Mouse (Mus musculus) left cerebral cortex, postnatal 36 days (tissue): ENCODE measurements at regions not wholly inside any gene's neighbourhood (a gene's known extent, or its start where the extent isn't known, plus 50 kb on each side); places are given as distances from the start of the nearest gene placed in this dataset.
A peak's percentile ranks its signal among the peaks of the same experiment; 100 is the strongest.

ENCODE experiments used
- DNase-seq, 2 experiments: peaks; one replicate each; pipeline ENCODE4 v3.0.0; 2021 to 2022; ENCODE audit warnings: low spot score in 2 of 2, mixed read lengths in 1 of 2
- intact Hi-C: fragments of 180-260 bp; cut with DNase I; formaldehyde crosslinking; loops from one replicate; pipeline ENCODE4 v1.15.1; 2025

DNA sequence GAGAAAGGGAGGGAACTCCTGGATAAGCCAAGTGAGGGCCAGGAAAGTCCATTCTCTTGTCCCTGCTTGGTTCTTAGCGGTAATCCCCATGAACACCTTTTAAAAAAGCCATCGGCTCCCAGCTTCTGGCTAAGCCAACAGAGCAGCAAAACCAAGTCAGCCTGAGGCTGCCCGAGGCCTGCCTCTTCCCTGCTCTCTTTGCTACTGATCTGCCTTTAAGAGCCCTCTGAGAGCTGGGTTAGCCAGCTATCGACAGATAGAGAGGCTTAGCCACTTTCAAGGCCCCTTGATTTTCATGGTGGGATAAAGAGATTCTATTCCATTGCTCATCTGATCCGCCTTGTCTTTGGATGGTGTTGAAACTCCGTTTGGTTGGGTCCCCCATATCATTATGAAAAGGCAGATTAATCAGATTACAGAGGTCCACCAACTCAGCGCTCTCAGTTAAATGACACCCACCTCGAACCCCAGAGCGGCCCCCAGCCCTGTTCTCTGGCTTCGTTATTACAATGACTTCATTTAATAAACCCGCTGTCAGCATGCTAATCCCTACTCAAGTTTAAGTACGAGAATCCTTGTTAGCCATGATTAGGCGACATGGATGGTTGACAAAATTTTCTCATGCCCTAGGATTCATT, 66.1 kb downstream of the Slc4a3 start:
- intact Hi-C loops = no loop called here
- DNase-seq = no peak

DNA sequence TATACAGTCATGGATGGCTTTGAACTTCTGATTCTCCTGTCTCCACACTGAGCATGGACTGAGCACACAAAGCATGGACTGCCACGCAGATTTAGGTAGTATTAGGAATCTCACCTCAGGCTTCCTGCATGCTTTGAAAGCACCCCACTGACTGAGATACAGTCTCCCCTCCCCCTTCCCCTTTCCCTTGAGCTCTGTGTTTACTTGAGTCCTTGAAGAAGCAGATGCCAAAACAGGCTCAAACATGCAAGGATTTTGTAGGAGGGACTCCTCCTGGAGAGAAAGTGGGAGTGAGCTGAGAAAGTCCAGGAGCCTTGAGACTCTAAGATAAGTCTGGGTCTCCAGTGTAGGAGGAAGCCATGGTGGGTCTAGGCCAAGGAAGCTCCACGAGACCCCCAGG, 67.1 kb downstream of the Slc4a3 start:
- no peak for DNase-seq
- intact Hi-C loops = no loop called here

DNA sequence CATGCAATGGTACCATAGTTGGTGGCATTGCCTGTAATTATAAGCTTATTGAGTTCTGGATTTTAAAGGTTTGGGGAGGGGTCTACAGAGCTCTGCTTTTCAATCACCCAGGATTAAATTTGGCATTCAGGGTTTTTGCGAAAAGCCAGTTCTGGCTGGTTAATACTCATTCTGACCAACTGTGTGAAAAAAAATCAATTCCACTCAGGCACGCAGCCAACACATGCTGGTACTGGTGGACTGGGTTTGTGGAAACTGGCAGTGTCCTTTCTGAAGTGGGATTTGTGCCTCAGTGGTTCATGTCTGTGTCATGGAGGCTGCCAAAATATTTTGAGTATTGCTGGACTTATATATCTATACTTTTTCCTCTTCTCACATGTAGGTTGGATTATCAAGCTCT, 70.9 kb downstream of the Slc4a3 start:
- no peak for DNase-seq
- intact Hi-C loops = no loop called here

DNA sequence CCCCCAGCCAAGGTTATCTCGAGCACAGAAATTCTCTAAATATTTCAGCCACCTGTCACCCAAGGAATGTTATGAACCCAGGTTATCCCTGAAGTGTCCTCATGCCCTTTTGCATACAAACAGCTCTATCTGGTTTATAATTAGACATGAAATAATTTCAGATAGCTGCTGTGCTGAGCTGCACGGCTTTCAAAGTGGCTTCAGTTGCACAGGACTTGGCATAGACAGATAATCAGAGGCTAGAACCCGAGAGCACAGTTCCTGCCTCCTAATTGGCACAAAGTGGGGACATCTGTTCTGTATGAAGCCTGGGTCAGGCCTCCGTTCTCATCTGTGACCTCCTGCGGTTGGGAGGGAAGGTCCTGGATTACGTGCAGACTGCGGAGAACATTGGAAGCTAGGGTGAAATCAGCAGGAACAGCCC, 72.3 kb downstream of the Slc4a3 start:
- intact Hi-C loops = no loop called here
- no peak for DNase-seq

DNA sequence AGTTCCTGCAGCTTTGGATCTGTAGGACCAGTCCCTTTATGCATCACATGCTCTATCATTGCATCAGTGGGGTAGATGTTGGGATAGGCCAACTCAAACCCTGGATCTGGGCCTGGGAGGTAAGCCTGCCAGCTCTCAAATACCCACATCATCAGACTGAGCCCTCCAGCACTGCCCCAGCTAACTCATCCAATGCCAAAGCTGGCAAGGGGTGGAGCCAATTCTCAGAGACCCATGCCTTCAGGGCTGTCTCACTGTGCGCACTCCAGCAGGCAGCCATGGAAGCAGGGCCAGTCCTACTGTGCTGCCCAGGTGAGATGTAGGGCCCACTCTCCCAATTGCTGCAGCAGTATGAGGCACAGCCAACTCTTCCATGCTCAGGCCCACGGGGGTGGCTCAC, 84.2 kb downstream of the Slc4a3 start:
- intact Hi-C loops = no loop called here
- no peak for DNase-seq

DNA sequence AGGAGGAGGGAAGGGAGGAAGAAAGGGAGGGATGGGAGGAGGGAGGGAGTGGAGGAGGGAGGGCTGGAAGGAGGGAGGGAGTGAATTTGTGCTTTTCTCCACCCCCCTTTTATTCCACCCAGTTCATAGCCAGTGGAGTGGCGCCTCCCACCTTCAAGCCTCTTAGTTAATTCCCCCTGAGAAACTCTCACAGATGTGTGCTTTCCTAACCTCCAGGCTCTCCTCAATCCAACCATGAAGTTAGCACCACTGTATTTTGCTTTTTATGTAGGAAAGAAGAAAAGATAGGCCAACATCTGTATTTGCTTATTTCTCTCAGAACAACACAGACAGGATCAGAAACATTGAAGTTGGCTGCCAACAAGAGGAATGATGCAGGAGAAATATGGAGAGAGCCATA, 85.7 kb downstream of the Slc4a3 start:
- intact Hi-C loops = no loop called here
- no peak for DNase-seq

DNA sequence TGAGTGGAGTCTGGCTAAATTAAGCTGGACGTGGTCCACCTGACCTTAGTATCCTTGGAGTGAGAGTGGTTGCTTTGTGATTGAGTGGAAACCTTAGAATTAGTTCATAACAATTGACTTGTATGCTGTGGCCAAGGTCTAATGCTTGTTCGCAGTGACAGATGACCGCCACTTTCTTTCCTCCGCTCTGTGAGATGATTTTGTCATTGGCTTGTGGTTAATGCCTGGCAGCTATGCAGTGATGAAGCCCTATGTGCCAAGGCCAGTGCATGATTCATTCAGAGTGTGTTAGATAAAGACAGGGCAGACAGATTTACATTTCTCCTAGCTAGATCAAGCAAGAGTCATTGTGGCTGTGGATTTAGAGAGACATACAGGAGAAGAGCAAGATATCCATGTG, 89.5 kb downstream of the Slc4a3 start:
- intact Hi-C loops = no loop called here

DNA sequence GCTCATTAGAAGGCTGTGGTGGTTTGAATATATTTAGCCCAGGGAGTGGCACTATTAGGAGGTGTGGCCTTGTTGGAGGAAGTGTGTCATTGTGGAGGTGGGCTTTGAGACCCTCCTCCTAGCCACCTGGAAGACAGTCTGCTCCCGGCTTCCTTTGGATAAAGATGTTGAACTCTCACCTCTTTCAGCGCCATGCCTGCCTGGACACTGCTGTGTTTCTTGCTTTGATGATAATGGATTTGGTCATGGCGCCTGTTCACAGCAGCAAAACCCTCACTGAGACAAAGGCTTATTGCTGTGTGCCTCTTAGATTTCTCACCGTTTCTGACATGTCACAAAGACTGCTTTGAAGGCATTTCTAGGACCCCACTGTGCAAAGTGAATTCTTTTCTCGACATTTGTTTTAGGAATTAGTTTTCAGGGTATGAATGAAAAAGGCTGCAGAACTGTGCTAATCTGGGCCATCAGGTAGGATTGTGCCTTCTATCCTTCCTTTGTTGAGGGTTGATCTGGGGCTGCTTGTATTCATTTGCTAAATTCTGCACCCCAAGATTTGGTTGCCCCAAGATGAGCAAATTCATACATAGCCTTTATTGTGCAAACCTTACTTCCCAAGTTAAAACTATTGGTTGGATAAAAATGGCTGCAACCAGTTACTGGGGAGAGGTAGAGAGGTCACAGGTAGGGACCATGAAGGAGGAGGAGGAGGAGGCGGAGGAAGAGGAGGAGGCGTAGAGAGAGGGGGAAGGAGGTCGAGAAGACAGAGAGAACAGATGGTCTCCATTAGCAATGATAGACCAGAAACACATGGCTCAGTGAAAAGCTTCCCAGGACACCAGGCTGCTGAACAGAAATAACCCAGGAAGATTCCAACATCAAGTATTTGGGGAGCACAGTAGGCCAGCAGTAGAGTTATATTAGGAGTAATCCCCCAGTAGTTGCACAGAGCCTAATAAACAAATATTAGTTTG, 93.2 kb downstream of the Slc4a3 start:
- no peak for DNase-seq
- intact Hi-C loops = no loop called here

More for the DNA sequence above, 89.5 kb downstream of the Slc4a3 start:
- no peak for DNase-seq

DNA sequence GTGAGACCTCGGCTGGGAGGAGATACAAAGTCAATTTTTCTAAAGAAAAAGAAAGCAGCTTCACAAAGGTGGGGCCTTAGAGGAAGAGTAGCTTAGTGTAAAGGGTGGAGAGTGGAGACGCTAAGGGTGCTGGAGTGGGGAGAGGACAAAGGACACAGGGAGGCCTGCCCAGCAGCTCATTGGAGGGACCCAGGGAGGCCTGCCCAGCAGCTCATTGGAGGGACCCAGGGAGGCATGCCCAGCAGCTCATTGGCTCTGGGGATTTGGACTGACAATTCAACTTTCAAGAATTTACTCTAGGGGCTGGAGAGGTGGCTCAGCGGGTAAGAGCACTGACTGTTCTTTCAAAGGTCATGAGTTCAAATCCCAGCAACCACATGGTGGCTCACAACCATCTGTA, 96.4 kb downstream of the Slc4a3 start:
- DNase-seq = no peak
- intact Hi-C loops = no loop called here

DNA sequence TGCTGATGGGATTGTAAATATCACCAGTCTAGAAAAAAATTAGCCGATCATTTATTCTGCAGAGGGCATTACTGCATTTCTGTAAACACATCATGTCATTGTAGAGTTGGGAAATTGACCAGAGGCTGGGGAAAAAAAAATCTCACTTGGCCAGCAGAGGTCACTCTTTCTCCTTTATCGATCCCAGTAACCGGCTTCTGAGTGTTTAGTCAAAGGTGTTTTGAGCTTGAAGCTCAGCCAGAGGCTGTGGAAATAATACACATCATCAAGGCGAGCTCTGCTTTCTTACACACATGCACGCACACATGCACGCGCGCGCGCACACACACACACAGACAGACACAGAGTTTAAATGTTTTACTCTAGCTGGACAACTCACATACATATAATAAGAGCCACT, 106.5 kb downstream of the Slc4a3 start:
- intact Hi-C loops = loop anchor here (2.0 to 5.0 kb wide), 2 partner anchors 275 to 1864 kb away; no protein-coding TSS in a partner anchor
- DNase-seq = peak; percentile 61 to 64

DNA sequence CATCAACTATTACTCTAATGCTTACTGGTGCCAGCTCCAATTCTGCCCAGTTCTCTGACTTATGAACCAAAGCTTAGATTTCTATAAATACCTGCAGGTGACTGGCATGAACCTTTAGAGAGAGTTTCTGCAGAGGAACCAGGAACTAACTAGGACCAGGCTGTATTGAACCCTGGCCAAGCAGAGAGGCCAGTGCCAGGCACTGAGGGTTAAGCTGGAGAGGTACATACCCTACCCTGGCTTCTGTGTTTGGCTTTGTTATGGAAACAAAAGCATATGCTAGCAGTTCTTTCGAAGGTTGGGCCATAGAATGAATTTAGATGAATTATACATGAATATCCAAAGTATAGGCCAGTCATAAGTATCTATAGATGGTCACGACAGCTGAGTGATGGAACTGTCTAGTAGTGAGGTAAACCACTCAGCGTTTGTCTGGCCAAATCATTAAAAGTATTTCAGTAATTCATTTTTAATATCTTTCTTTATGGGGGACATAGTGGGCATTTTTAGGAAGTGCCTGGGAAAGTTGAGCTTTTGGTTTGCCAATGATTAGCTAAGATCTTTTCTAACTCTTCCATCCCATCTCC, 107.0 kb downstream of the Slc4a3 start:
- DNase-seq = no peak
- intact Hi-C loops = loop anchor here (2.0 to 5.0 kb wide), 2 partner anchors 274 to 1864 kb away; no protein-coding TSS in a partner anchor

DNA sequence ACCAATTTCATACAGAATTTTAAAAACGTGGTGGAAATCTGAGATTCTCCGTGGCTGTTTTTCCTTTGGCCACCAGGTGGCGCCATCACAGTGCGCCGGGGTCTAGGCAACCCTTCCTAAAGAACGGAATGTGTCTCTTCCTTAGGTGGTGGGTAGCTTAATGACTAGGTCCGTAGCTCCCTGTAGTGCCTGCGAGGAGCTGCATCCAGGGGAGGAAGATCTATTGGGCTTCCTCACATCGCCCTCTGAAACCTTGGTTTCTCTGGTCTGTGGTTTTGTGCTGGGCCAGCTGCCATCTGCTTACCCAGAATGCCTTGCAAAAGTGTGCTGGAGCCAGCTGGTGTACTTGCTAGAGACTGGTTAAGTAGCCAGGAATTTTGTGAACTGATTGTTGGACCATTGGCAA, 107.6 kb downstream of the Slc4a3 start:
- intact Hi-C loops = loop anchor here (2.0 to 5.0 kb wide), 2 partner anchors 274 to 1863 kb away; no protein-coding TSS in a partner anchor
- peak; percentile 73 to 76 for DNase-seq

DNA sequence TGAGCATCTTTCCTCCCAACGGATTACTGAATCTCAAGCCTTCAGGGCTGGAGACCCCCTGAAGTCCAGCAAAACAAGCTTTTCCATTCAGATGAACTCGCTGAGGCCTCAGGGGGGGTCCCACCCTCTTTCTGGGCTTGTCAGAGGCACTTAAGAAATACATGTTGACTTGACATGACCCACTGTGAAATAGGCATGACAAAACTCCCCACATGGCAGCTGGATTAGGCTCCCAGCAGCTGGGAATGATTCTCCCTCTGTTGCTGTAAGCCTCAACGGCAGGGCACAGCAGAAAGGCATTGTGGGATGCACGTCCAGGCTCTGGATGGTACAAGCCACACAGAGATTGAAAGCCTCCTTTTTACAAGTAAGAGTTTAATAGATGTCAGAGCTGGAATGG, 110.5 kb downstream of the Slc4a3 start:
- intact Hi-C loops = no loop called here
- DNase-seq = no peak

DNA sequence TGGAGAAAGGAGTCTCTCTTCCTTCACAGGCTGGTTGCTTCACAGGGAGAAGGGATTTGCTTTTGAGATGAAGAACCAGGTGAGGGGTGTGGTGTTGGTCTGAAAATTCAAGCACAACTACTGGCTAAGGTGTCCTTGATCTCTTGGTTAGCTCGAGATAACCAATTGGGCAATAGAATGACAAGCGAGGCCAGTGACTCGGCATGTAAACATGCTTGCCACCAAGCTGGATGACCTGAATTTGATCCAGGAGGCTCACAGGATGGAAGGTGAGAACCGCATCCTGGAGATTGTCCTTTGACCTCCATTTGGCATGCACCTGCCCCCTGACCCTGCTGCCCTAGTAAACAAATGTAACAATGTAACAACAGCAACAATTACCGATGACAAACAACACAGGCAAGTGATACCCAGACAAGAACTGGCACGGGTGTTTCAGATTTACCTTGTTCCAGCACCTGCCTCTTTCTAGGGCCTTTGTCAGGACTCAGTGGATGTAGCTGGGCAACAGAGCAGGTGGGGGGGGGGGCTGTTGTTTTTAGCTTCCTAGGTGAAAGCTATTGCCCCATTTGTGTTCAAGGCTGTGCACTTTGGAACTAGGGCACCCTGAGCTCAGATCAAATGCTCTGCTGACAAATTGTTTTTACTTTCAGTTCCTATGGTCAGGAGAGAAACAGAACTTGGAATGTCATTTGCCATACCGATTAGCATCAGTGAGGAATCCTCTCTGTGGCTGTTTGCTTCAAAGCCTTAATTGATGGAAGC, 114.5 kb downstream of the Slc4a3 start:
- DNase-seq = no peak
- intact Hi-C loops = no loop called here

DNA sequence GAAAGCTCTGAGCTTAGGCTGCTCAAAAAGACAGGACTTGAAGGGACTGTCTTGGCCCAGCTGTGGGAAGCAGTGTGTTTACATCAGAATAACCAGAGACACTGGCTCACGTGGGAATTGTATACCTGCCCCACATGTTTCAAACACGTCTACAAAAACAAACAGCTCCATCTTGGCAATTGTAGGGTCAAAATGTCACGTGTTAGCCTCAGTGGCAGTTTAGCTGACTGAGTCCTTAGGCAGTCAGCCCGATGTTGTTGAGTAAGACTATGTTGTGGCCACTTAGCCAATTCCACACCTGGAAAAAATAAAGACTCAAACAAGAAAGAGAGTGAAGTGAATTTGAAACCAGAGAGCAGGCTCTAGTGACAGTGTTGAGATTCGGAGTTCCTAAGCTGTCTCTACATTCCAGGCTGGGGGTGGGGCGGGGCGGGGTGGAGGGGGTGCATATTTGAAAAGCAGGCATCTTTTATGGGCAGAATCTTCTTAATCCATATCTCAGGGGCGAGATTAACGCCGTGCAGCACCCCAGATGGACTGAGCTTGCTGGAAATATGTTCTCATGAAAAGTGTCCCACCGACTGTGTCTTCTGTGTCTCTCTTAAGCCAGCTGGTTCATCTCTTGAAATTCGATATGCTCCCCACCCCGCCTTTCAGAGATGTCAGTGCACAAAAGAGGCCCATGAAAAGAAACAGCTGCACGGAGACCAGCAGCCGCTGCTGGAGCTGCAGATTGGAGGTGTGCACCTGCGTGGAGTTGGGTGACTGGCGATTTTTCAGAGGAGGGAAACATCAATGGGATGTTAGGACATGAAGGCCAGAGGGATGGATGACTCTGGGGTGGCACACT, 116.3 kb downstream of the Slc4a3 start:
- intact Hi-C loops = no loop called here

DNA sequence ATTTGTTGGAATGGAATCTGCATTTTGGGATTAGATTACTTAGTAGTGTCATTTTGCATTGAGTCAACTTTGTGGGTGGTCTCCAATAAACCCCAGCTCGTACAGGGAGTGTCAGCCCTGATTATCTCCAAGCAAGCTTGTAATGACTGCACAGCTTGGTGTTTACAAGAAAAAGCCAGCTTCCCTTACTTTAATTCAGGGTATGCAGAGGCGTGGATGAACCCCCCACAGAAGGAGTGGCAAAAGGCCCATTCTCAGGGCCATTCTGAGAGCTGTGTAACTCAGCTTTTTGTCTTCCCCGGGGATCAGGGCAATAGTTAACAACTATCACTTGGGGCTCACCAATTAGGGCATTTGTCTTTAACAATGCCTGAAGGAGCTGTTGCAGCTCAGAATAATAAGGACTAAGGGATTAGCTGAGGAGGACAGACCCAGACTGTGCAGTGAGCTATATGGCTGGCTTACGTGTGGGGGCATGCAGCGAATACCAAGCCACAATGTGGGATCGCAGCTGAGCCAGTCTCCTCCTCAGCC, 121.7 kb downstream of the Slc4a3 start:
- intact Hi-C loops = no loop called here
- no peak for DNase-seq

More for the DNA sequence above, 116.3 kb downstream of the Slc4a3 start:
- no peak for DNase-seq

DNA sequence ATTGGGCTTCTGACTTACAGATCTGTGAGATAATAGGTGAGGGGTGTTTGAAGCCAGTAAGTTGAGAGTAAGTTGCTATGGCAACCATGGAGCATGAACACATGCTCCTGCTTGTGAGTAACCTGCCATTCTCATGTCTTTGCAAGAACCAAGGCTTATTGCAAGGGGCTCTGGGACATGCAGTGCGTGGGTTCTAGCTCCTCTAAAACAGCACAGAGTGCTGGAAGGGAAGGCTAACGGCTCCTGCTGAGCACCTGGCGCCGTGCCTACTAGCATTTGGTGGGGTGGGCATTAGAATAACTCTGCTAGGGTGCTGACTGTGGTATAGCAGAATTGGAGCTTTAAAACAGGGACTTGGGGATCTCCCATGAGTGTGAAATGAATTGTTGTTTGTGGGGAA, 130.2 kb downstream of the Slc4a3 start:
- intact Hi-C loops = no loop called here
- DNase-seq = peak in 1 of 2 experiments; percentile 30

DNA sequence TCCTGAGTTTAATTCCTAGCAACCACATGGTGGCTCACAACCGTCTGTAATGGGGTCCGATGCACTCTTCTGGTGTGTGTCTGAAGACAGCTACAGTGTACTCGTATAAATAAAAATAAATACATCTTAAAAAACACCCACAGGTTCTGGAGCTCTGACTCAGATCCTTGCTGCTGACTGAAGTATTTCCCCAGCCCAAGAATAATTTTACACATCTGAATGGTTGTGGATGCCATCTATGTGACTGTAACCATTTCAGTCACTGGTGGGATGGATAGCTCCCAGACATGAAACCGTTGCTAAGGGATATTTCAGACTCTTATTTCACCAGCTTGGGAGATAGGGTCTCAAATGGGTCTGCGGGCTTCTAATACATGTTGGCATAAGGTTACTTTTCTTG, 131.6 kb downstream of the Slc4a3 start:
- DNase-seq = no peak
- intact Hi-C loops = no loop called here

DNA sequence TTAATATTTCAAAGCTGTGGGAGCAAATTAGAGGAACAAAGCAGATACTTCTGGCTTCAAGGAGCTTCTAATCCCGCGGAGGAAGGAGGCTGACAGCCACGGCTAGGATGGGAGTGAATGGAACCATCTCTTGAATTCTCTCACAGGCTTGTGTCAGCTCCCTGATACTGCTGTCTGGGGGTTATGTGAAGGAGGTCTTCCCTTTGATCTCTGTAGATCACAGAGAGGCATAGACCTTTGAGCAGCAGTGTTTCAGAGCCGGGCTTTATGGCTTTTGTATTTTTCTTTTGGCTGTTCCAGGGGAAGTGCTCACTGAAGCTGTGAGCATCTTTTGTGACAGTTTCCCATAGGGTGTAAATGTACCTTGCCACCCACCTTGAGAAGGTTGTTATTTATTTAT, 132.2 kb downstream of the Slc4a3 start:
- intact Hi-C loops = no loop called here
- DNase-seq = no peak
